In the genomic region with DNA sequence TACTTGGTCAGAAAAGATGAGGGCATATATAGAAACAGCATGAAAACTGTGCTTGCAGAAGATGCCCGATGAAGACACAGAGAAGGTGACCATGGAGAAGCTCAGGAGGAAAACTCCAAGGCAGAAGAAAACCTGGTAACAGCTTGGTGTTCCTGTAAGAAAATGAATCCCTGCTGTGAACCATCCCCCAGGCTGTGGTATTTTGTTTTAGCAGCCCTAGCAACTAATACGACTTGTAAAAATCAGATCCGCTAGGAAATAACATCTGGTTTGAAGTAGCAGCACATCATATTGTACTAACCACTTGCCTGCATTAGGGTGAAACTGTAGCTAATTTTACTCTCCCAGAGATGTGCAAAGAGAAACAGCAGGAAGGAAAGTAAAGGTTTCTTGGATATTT, we compare ENCODE assay signal across 24 mouse cellular contexts. TPM values are rescaled to one million over a fixed set of nuclear protein-coding genes. Genes with fewer than 3 reads are reported as not detected.
"Had no signal": no experiment of that assay in that cellular context is flagged by ENCODE, and none has a peak within 500 bp of the region (broad histone marks: within the 10 kb centered on the region; RNA-seq: fewer than 3 reads in every experiment).

No protein-coding gene starts in this region.

- H3K4me1 ChIP-seq: kidney, embryonic 15.5 days; liver, embryonic 12.5 days; liver, embryonic 15.5 days; lung, embryonic 15.5 days; neural tube, embryonic 12.5 days; neural tube, embryonic 15.5 days; stomach, embryonic 15.5 days had no signal

- H3K4me3 ChIP-seq: kidney, embryonic 15.5 days; left cerebral cortex, adult 2 months; liver, embryonic 12.5 days; liver, embryonic 15.5 days; lung, embryonic 15.5 days; neural tube, embryonic 12.5 days; neural tube, embryonic 15.5 days; stomach, embryonic 15.5 days had no signal

- H3K36me3 ChIP-seq: kidney, embryonic 15.5 days; liver, embryonic 12.5 days; liver, embryonic 15.5 days; lung, embryonic 15.5 days; neural tube, embryonic 12.5 days; neural tube, embryonic 15.5 days; stomach, embryonic 15.5 days had no signal

- H3K27me3 ChIP-seq: kidney, embryonic 15.5 days; liver, embryonic 12.5 days; liver, embryonic 15.5 days; lung, embryonic 15.5 days; neural tube, embryonic 12.5 days; neural tube, embryonic 15.5 days; stomach, embryonic 15.5 days had no signal

- H3K9ac ChIP-seq: kidney, embryonic 15.5 days; liver, embryonic 12.5 days; liver, embryonic 15.5 days; lung, embryonic 15.5 days; neural tube, embryonic 12.5 days; neural tube, embryonic 15.5 days; stomach, embryonic 15.5 days had no signal

- ATAC-seq: liver, embryonic 12.5 days had no signal

- H3K27ac ChIP-seq: kidney, embryonic 15.5 days; left cerebral cortex, adult 2 months; liver, embryonic 12.5 days; liver, embryonic 15.5 days; lung, embryonic 15.5 days; neural tube, embryonic 12.5 days; neural tube, embryonic 15.5 days; stomach, embryonic 15.5 days had no signal

- H3K9me3 ChIP-seq: kidney, embryonic 15.5 days; liver, embryonic 12.5 days; liver, embryonic 15.5 days; lung, embryonic 15.5 days; neural tube, embryonic 12.5 days; neural tube, embryonic 15.5 days; stomach, embryonic 15.5 days had no signal

- H3K4me2 ChIP-seq: kidney, embryonic 15.5 days; liver, embryonic 12.5 days; liver, embryonic 15.5 days; lung, embryonic 15.5 days; midbrain, embryonic 11.5 days; neural tube, embryonic 12.5 days; neural tube, embryonic 15.5 days; stomach, embryonic 15.5 days had no signal

- DNase-seq: kidney, adult 11 months; kidney, adult 8-10 months; kidney, postnatal 10 days; kidney, postnatal 36 days; layer of hippocampus, postnatal 36 days; liver; lung, adult 18-20 months; lung, postnatal 10 days; lung, postnatal 36 days; midbrain, embryonic 14.5 days; right cerebral cortex, adult 18-20 months; right cerebral cortex, postnatal 14 days; right cerebral cortex, postnatal 4 days; thymus, postnatal 25 days had no signal

RNA-seq across cellular contexts. Expression of a gene that starts 37.8 kb away (rescaled TPM):
- total RNA-seq: megakaryocyte-erythroid progenitor cell, adult 5-6 weeks had no signal
